Mouse (Mus musculus): ENCODE results near the gene Tenm3. TPM values are rescaled to one million over a fixed set of nuclear protein-coding genes. Genes with fewer than 3 reads are reported as not detected.

The Tenm3 gene
- polyA plus RNA-seq, 1 experiment: 2.3 TPM

- no peak for TF ChIP-seq POLR2A (IDR thresholded peaks at IDR 0.05; ENCODE audit: control insufficient read depth, extremely low read depth, insufficient read depth, low read length, poor library complexity)
- TF ChIP-seq CTCF (IDR thresholded peaks at IDR 0.05; ENCODE audit: borderline replicate concordance, control insufficient read depth, extremely low read depth, insufficient read depth, low read length, poor library complexity): no peak
- Histone ChIP-seq H3K27ac (ENCODE audit: control insufficient read depth, insufficient read depth, low read length) (no peak overlapping the region), H3K27me3 (ENCODE audit: control insufficient read depth, insufficient read depth, low read length) (no peaks in the 10 kb centered on the region), H3K4me1 (replicated peaks; ENCODE audit: control insufficient read depth, insufficient read depth, low read length) (no peaks in the 10 kb centered on the region), H3K36me3 (ENCODE audit: control insufficient read depth, insufficient read depth, low read length) (no peaks in the 10 kb centered on the region), H3K4me3 (ENCODE audit: control insufficient read depth, insufficient read depth, low read length) (no peak overlapping the region)
- WGBS: 93% methylated on average over 11 of the region's 11 CpGs
- no peak for DNase-seq
Measured at GRCm38 (mm10) chr8:48373404-48373803, 470.3 kb downstream of the Tenm3 start.

GRCm38 (mm10) chr8:48367164-48367563 is 476.6 kb downstream of the Tenm3 start:
- H3K27ac ChIP-seq (ENCODE audit: control insufficient read depth, insufficient read depth, low read length): no peak overlapping the region
- TF ChIP-seq POLR2A (IDR thresholded peaks at IDR 0.05; ENCODE audit: control insufficient read depth, extremely low read depth, insufficient read depth, low read length, poor library complexity) (no peak), CTCF (IDR thresholded peaks at IDR 0.05; ENCODE audit: borderline replicate concordance, control insufficient read depth, extremely low read depth, insufficient read depth, low read length, poor library complexity) (no peak)
- no peaks in the 10 kb centered on the region for H3K27me3 ChIP-seq (ENCODE audit: control insufficient read depth, insufficient read depth, low read length)
- no peak overlapping the region for H3K4me3 ChIP-seq (ENCODE audit: control insufficient read depth, insufficient read depth, low read length)
- H3K4me1 ChIP-seq (replicated peaks; ENCODE audit: control insufficient read depth, insufficient read depth, low read length): no peaks in the 10 kb centered on the region
- H3K36me3 ChIP-seq (ENCODE audit: control insufficient read depth, insufficient read depth, low read length): no peaks in the 10 kb centered on the region
- no peak for DNase-seq
- WGBS: 94% methylated on average over 10 of the region's 10 CpGs

DNA sequence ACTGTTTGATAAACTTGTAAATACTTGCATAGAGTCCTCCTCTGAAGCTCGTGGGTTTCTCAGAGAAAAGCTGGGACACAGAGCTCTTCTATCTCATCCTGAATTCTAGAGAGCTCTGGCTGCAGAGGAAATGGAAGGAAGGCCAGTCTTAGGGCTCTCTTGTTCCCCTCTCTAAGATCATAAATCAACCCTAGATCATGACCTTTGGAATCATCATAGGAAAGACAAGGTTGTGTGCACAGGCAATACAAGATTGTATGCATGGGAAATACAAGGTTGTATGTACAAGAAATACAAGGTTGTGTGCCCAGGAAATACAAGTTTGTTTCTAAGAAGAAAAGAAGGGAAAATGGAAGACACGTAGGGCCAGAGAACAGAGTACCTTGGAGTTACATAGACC is 486.9 kb downstream of the Tenm3 start:
- H3K4me3 ChIP-seq (ENCODE audit: control insufficient read depth, insufficient read depth, low read length): no peak overlapping the region
- no peaks in the 10 kb centered on the region for H3K4me1 ChIP-seq (replicated peaks; ENCODE audit: control insufficient read depth, insufficient read depth, low read length)
- DNase-seq: no peak
- no peak overlapping the region for H3K27ac ChIP-seq (ENCODE audit: control insufficient read depth, insufficient read depth, low read length)
- no peak for TF ChIP-seq CTCF (IDR thresholded peaks at IDR 0.05; ENCODE audit: borderline replicate concordance, control insufficient read depth, extremely low read depth, insufficient read depth, low read length, poor library complexity)
- no peak for TF ChIP-seq POLR2A (IDR thresholded peaks at IDR 0.05; ENCODE audit: control insufficient read depth, extremely low read depth, insufficient read depth, low read length, poor library complexity)
- no peaks in the 10 kb centered on the region for H3K36me3 ChIP-seq (ENCODE audit: control insufficient read depth, insufficient read depth, low read length)
- 67% methylated on average over 2 of the region's 2 CpGs for WGBS
- no peaks in the 10 kb centered on the region for H3K27me3 ChIP-seq (ENCODE audit: control insufficient read depth, insufficient read depth, low read length)

- 96% methylated on average over 6 of the region's 6 CpGs for WGBS
Measured at GRCm38 (mm10) chr8:48353458-48353857, 490.3 kb downstream of the Tenm3 start.

DNA sequence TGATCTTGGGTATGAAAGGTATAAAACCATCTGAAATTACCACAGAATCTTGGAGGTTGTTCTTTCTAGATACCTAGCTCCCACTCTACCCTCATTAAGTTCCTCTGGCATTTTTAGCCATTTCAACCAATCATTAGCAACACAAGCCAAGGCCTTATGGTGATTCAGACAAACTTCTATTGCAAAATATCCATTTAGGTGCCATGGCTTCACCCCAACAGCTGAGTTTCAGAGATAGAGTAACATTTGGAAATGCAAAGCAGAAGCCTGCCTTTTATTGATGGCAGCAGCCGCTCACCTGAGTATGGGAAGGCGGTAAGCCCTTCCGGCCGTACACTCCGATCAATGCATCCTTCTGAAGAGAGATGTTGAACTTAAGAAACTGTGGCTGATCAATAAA is 494.9 kb downstream of the Tenm3 start:
- Histone ChIP-seq H3K36me3 (ENCODE audit: control insufficient read depth, insufficient read depth, low read length) (no peaks in the 10 kb centered on the region), H3K27ac (ENCODE audit: control insufficient read depth, insufficient read depth, low read length) (no peak overlapping the region), H3K4me1 (replicated peaks; ENCODE audit: control insufficient read depth, insufficient read depth, low read length) (no peaks in the 10 kb centered on the region), H3K27me3 (ENCODE audit: control insufficient read depth, insufficient read depth, low read length) (no peaks in the 10 kb centered on the region), H3K4me3 (ENCODE audit: control insufficient read depth, insufficient read depth, low read length) (no peak overlapping the region)
- WGBS: 99% methylated on average over 5 of the region's 5 CpGs
- TF ChIP-seq POLR2A (IDR thresholded peaks at IDR 0.05; ENCODE audit: control insufficient read depth, extremely low read depth, insufficient read depth, low read length, poor library complexity): no peak
- no peak for TF ChIP-seq CTCF (IDR thresholded peaks at IDR 0.05; ENCODE audit: borderline replicate concordance, control insufficient read depth, extremely low read depth, insufficient read depth, low read length, poor library complexity)
- no peak for DNase-seq

More at GRCm38 (mm10) chr8:48353458-48353857, 490.3 kb downstream of the Tenm3 start:
- no peaks in the 10 kb centered on the region for H3K4me1 ChIP-seq (replicated peaks; ENCODE audit: control insufficient read depth, insufficient read depth, low read length)
- no peak overlapping the region for H3K4me3 ChIP-seq (ENCODE audit: control insufficient read depth, insufficient read depth, low read length)
- no peaks in the 10 kb centered on the region for H3K36me3 ChIP-seq (ENCODE audit: control insufficient read depth, insufficient read depth, low read length)
- no peaks in the 10 kb centered on the region for H3K27me3 ChIP-seq (ENCODE audit: control insufficient read depth, insufficient read depth, low read length)
- no peak for TF ChIP-seq CTCF (IDR thresholded peaks at IDR 0.05; ENCODE audit: borderline replicate concordance, control insufficient read depth, extremely low read depth, insufficient read depth, low read length, poor library complexity)
- TF ChIP-seq POLR2A (IDR thresholded peaks at IDR 0.05; ENCODE audit: control insufficient read depth, extremely low read depth, insufficient read depth, low read length, poor library complexity): no peak
- H3K27ac ChIP-seq (ENCODE audit: control insufficient read depth, insufficient read depth, low read length): no peak overlapping the region
- no peak for DNase-seq

- Histone ChIP-seq H3K4me3 (ENCODE audit: control insufficient read depth, insufficient read depth, low read length) (no peak overlapping the region), H3K36me3 (ENCODE audit: control insufficient read depth, insufficient read depth, low read length) (no peaks in the 10 kb centered on the region), H3K4me1 (replicated peaks; ENCODE audit: control insufficient read depth, insufficient read depth, low read length) (no peaks in the 10 kb centered on the region), H3K27me3 (ENCODE audit: control insufficient read depth, insufficient read depth, low read length) (no peaks in the 10 kb centered on the region), H3K27ac (ENCODE audit: control insufficient read depth, insufficient read depth, low read length) (no peak overlapping the region)
- 91% methylated on average over 4 of the region's 4 CpGs for WGBS
- no peak for TF ChIP-seq POLR2A (IDR thresholded peaks at IDR 0.05; ENCODE audit: control insufficient read depth, extremely low read depth, insufficient read depth, low read length, poor library complexity)
- TF ChIP-seq CTCF (IDR thresholded peaks at IDR 0.05; ENCODE audit: borderline replicate concordance, control insufficient read depth, extremely low read depth, insufficient read depth, low read length, poor library complexity): no peak
- no peak for DNase-seq
Measured at GRCm38 (mm10) chr8:48348386-48348785, 495.4 kb downstream of the Tenm3 start.

DNA sequence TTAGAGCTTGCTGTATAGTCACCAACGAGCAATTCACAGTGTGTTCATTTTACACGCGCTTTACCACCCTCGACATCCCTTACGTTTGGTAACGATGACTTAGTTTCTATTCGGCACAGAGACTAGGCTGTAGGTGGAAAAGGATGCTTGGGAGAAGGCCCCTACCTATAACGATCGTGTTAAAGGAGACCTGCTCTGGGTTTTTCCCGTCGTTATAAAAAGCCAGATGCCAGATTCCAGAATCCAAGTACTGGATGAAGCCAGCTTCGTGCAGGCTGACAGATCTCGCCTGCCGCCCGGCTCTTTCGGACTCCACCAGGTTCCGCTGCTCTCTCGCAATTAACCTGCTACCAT is 500.7 kb downstream of the Tenm3 start:
- TF ChIP-seq CTCF (IDR thresholded peaks at IDR 0.05; ENCODE audit: borderline replicate concordance, control insufficient read depth, extremely low read depth, insufficient read depth, low read length, poor library complexity): no peak
- TF ChIP-seq POLR2A (IDR thresholded peaks at IDR 0.05; ENCODE audit: control insufficient read depth, extremely low read depth, insufficient read depth, low read length, poor library complexity): no peak
- Histone ChIP-seq H3K36me3 (ENCODE audit: control insufficient read depth, insufficient read depth, low read length) (no peaks in the 10 kb centered on the region), H3K27me3 (ENCODE audit: control insufficient read depth, insufficient read depth, low read length) (no peaks in the 10 kb centered on the region), H3K4me3 (ENCODE audit: control insufficient read depth, insufficient read depth, low read length) (no peak overlapping the region), H3K4me1 (replicated peaks; ENCODE audit: control insufficient read depth, insufficient read depth, low read length) (no peaks in the 10 kb centered on the region), H3K27ac (ENCODE audit: control insufficient read depth, insufficient read depth, low read length) (no peak overlapping the region)
- no peak for DNase-seq
- 92% methylated on average over 18 of the region's 18 CpGs for WGBS

Data from thymus, adult 2 months (tissue).